Mouse (Mus musculus) small intestine, adult 2 months (tissue): ENCODE data around the gene Txnrd2. TPM values are rescaled to one million over a fixed set of nuclear protein-coding genes. Genes with fewer than 3 reads are reported as not detected.

Experiments
- H3K27ac ChIP-seq: fragments of 200-500 bp; 2 replicates; pipeline ENCODE4 v1.5.1; 2012; ENCODE audit warnings: low read depth, low read length, control low read depth, inconsistent platforms; ENCODE audit not compliant: insufficient read depth
- H3K27me3 ChIP-seq: fragments of 200-500 bp; 2 replicates; pipeline ENCODE4 v1.6.1; 2012; ENCODE audit warnings: mild to moderate bottlenecking, moderate library complexity, low read length, inconsistent platforms; ENCODE audit not compliant: control insufficient read depth, insufficient read depth
- H3K36me3 ChIP-seq: fragments of 200-500 bp; 2 replicates; pipeline ENCODE4 v1.6.1; 2012; ENCODE audit warnings: mild to moderate bottlenecking, low read length, control low read depth, inconsistent platforms; ENCODE audit not compliant: control insufficient read depth, insufficient read depth
- H3K4me1 ChIP-seq: fragments of 200-500 bp; 2 replicates; pipeline ENCODE4 v1.6.1; 2012; ENCODE audit warnings: low read length, inconsistent platforms, mixed read lengths; ENCODE audit not compliant: control insufficient read depth, insufficient read depth, insufficient read length
- H3K4me3 ChIP-seq: fragments of 200-500 bp; 2 replicates; pipeline ENCODE4 v1.5.1; 2012; ENCODE audit warnings: low read depth, mild to moderate bottlenecking, control low read depth, inconsistent platforms, low read length, moderate library complexity
- CTCF ChIP-seq: fragments of 200-500 bp; IDR thresholded peaks from 2 replicates; pipeline ENCODE4 v1.5.1; 2012; ENCODE audit warnings: low read depth, mild to moderate bottlenecking, control low read depth, inconsistent platforms, low read length, moderate library complexity, mixed read lengths; ENCODE audit not compliant: insufficient replicate concordance, insufficient read length; ENCODE audit errors: extremely low read depth
- POLR2A ChIP-seq: fragments of 200-500 bp; IDR thresholded peaks from 2 replicates; pipeline ENCODE4 v1.6.1; 2012; ENCODE audit warnings: low read depth, mild to moderate bottlenecking, control low read depth, inconsistent platforms, low read length, moderate library complexity
- WGBS: fragments of 180-500 bp; shearing (Covaris S2); methylation state at CpG from one replicate; pipeline ENCODE4 v1.1.7; 2018; 5-methylcytosine and 5-hydroxymethylcytosine counted together
- polyA plus RNA-seq: library from polyadenylated mRNA; depleted of rRNA; stranded (reverse); fragments of >200 nt; gene quantifications from 2 replicates; pipeline ENCODE4 v1.2.3, GENCODE M21; 2012

Txnrd2 gene
- polyA plus RNA-seq, 1 experiment: 19.5 TPM

- 59% methylated on average over 5 of the region's 5 CpGs for WGBS
- H3K4me3 ChIP-seq: 0 out of 2 replicates have a peak overlapping the region, but pooled peaks have one; percentile 1
- H3K36me3 ChIP-seq: no peaks in the 10 kb centered on the region
- H3K4me1 ChIP-seq: peaks cover 8% of the 10 kb centered on the region
- no peaks in the 10 kb centered on the region for H3K27me3 ChIP-seq
- H3K27ac ChIP-seq: no peak overlapping the region
- TF ChIP-seq POLR2A (no peak), CTCF (no peak)
These were observed 32.6 kb upstream of the Txnrd2 start for GRCm38 (mm10) chr16:18393595-18393994.

GRCm38 (mm10) chr16:18394056-18394455 lies 32.1 kb upstream of the Txnrd2 start:
- H3K27me3 ChIP-seq: no peaks in the 10 kb centered on the region
- no peaks in the 10 kb centered on the region for H3K36me3 ChIP-seq
- 90% methylated on average over 3 of the region's 3 CpGs for WGBS
- H3K4me1 ChIP-seq: peaks cover 8% of the 10 kb centered on the region
- no peak overlapping the region for H3K27ac ChIP-seq
- no peak overlapping the region for H3K4me3 ChIP-seq
- no peak for TF ChIP-seq CTCF
- TF ChIP-seq POLR2A: no peak

GRCm38 (mm10) chr16:18394777-18395619 lies 31.2 kb upstream of the Txnrd2 start:
- Histone ChIP-seq H3K4me3 (no peak overlapping the region), H3K27ac (no peak overlapping the region)
- WGBS: 76% methylated on average over 11 of the region's 11 CpGs

GRCm38 (mm10) chr16:18395620-18396036 lies 30.6 kb upstream of the Txnrd2 start:
- TF ChIP-seq POLR2A (no peak), CTCF (no peak)
- no peaks in the 10 kb centered on the region for H3K27me3 ChIP-seq
- H3K27ac ChIP-seq: no peak overlapping the region
- no peak overlapping the region for H3K4me3 ChIP-seq
- 69% methylated on average over 6 of the region's 7 CpGs for WGBS
- H3K36me3 ChIP-seq: no peaks in the 10 kb centered on the region
- H3K4me1 ChIP-seq: peaks cover 8% of the 10 kb centered on the region

More at GRCm38 (mm10) chr16:18394777-18395619, 31.2 kb upstream of the Txnrd2 start:
- Histone ChIP-seq H3K4me1 (peaks cover 8% of the 10 kb centered on the region), H3K36me3 (no peaks in the 10 kb centered on the region), H3K27me3 (no peaks in the 10 kb centered on the region)
- TF ChIP-seq POLR2A (no peak), CTCF (no peak)

- Histone ChIP-seq H3K27ac (no peak overlapping the region), H3K4me1 (peaks cover 8% of the 10 kb centered on the region), H3K27me3 (no peaks in the 10 kb centered on the region), H3K36me3 (no peaks in the 10 kb centered on the region), H3K4me3 (no peak overlapping the region)
- 51% methylated on average over 2 of the region's 2 CpGs for WGBS
- TF ChIP-seq CTCF: no peak
- TF ChIP-seq POLR2A: no peak
These were observed 30.0 kb upstream of the Txnrd2 start for GRCm38 (mm10) chr16:18396201-18396600.

- TF ChIP-seq CTCF (no peak), POLR2A (no peak)
- Histone ChIP-seq H3K4me3 (no peak overlapping the region), H3K4me1 (peaks cover 5% of the 10 kb centered on the region), H3K36me3 (no peaks in the 10 kb centered on the region), H3K27ac (no peak overlapping the region), H3K27me3 (no peaks in the 10 kb centered on the region)
- WGBS: 95% methylated on average over 27 of the region's 27 CpGs
These were observed 29.2 kb upstream of the Txnrd2 start for GRCm38 (mm10) chr16:18396791-18397621.

GRCm38 (mm10) chr16:18400028-18400427 lies 26.2 kb upstream of the Txnrd2 start:
- WGBS: 80% methylated on average over 9 of the region's 9 CpGs
- H3K36me3 ChIP-seq: no peaks in the 10 kb centered on the region

More at GRCm38 (mm10) chr16:18400028-18400427, 26.2 kb upstream of the Txnrd2 start:
- no peak overlapping the region for H3K27ac ChIP-seq
- TF ChIP-seq CTCF (no peak), POLR2A (no peak)
- no peaks in the 10 kb centered on the region for H3K27me3 ChIP-seq
- no peak overlapping the region for H3K4me3 ChIP-seq
- H3K4me1 ChIP-seq: 0 out of 2 replicates have a peak, but pooled peaks cover 2% of the 10 kb centered on the region
